Mouse (Mus musculus) bone marrow macrophage, adult 2 months (primary cell): ENCODE data around the gene Rcsd1.

Experiments
- CTCF ChIP-seq: IDR thresholded peaks from 2 replicates; pipeline ENCODE4 v1.5.1; 2012; ENCODE audit warnings: low read depth, mild to moderate bottlenecking, low read length, moderate library complexity
- POLR2A ChIP-seq: IDR thresholded peaks from 2 replicates; pipeline ENCODE4 v1.6.1; 2012; ENCODE audit warnings: mild to moderate bottlenecking, low read depth, low read length, borderline replicate concordance

GRCm38 (mm10) chr1:165707241-165707639 is 2.3 kb downstream of the Rcsd1 start:
- no peak for TF ChIP-seq CTCF
- no peak for TF ChIP-seq POLR2A
